Mouse (Mus musculus) hindbrain, postnatal 0 days (tissue): ENCODE measurements around the gene Hadh. TPM values are rescaled to one million over a fixed set of nuclear protein-coding genes. Genes with fewer than 3 reads are reported as not detected.

Source experiments
- ATAC-seq: fragments of 200-750 bp; cut with Nextera tagmentation; 2 replicates; pipeline ENCODE4 v1.8.0; 2017; ENCODE audit warnings: mild to moderate bottlenecking, moderate TSS enrichment, moderate library complexity
- DNase-seq: peaks from one replicate; pipeline ENCODE4 v3.0.0-alpha.2; 2015; ENCODE audit warnings: low spot score
- H3K27ac ChIP-seq: fragments of 300-500 bp; sonication (generic); 2 replicates; pipeline ENCODE4 v1.5.1; 2014; ENCODE audit warnings: mild to moderate bottlenecking
- H3K27me3 ChIP-seq: fragments of 300-500 bp; sonication (generic); 2 replicates; pipeline ENCODE4 v1.6.1; 2014; ENCODE audit warnings: low read length, mixed read lengths; ENCODE audit not compliant: insufficient read depth
- H3K36me3 ChIP-seq: fragments of 300-500 bp; sonication (generic); 2 replicates; pipeline ENCODE4 v1.6.1; 2014; ENCODE audit warnings: low read length, mixed read lengths; ENCODE audit not compliant: insufficient read depth
- H3K4me1 ChIP-seq: fragments of 300-500 bp; sonication (generic); 2 replicates; pipeline ENCODE4 v1.6.1; 2014; ENCODE audit warnings: antibody characterized with exemption, low read length, mixed read lengths; ENCODE audit not compliant: insufficient read depth
- H3K4me2 ChIP-seq: fragments of 300-500 bp; sonication (generic); 2 replicates; pipeline ENCODE4 v1.6.1; 2014; ENCODE audit warnings: low read depth, mild to moderate bottlenecking, low read length, moderate library complexity, mixed read lengths
- H3K4me3 ChIP-seq: fragments of 300-500 bp; sonication (generic); 2 replicates; pipeline ENCODE4 v1.5.1; 2014; ENCODE audit warnings: low read length
- H3K9ac ChIP-seq: fragments of 300-500 bp; sonication (generic); replicated peaks from 2 replicates; pipeline ENCODE4 v1.6.1; 2014; ENCODE audit warnings: mild to moderate bottlenecking, low read length, moderate library complexity, mixed read lengths
- H3K9me3 ChIP-seq: fragments of 300-500 bp; sonication (generic); 2 replicates; pipeline ENCODE4 v1.6.1; 2016; ENCODE audit warnings: low read length, mixed read lengths
- CTCF ChIP-seq: IDR thresholded peaks from 2 replicates; pipeline ENCODE4 v1.5.1; 2016; ENCODE audit warnings: antibody characterized with exemption, control low read depth, low read depth
- WGBS: fragments of 180-500 bp; shearing (Covaris S2); extraction: QIAGEN DNeasy Blood & Tissue Kit; methylation state at CpG from one replicate; pipeline ENCODE4 v1.1.7; 2014; 5-methylcytosine and 5-hydroxymethylcytosine counted together
- polyA plus RNA-seq: library from polyadenylated mRNA; unstranded; fragments of >200 nt; fragmentation: Nextera tagmentation; extraction: Ambion mirVana; gene quantifications from 2 replicates; pipeline ENCODE4 v1.2.1, GENCODE M21; 2015
- total RNA-seq: library from RNA; depleted of rRNA; stranded (reverse); fragments of >200 nt; gene quantifications from 2 replicates; pipeline ENCODE4 v1.2.3, GENCODE M21; 2014; rRNA removed

Gene Hadh
- total and polyA plus RNA-seq, 2 experiments from 2014 or later: 25.0 to 46.3 TPM

GRCm38 (mm10) chr3:131196050-131196449 lies 75.9 kb downstream of the Hadh start:
- Histone ChIP-seq H3K27ac (no peak overlapping the region), H3K9ac (no peak overlapping the region), H3K4me1 (no peaks in the 10 kb centered on the region), H3K4me3 (no peak overlapping the region), H3K36me3 (no peaks in the 10 kb centered on the region), H3K9me3 (no peaks in the 10 kb centered on the region), H3K4me2 (no peak overlapping the region), H3K27me3 (no peaks in the 10 kb centered on the region)
- no peak for DNase-seq
- 51% methylated on average over 10 of the region's 10 CpGs for whole genome bisulfite sequencing
- TF ChIP-seq CTCF: no peak
- no peak for ATAC-seq

- TF ChIP-seq CTCF: no peak
- H3K4me2 ChIP-seq: no peak overlapping the region
- H3K9ac ChIP-seq: no peak overlapping the region
- H3K4me1 ChIP-seq: no peaks in the 10 kb centered on the region
- no peak overlapping the region for H3K27ac ChIP-seq
- no peaks in the 10 kb centered on the region for H3K9me3 ChIP-seq
- WGBS: 70% methylated on average over 7 of the region's 7 CpGs
- DNase-seq: no peak
- 0 out of 2 replicates have a peak, but pooled peaks have one; percentile 32 for ATAC-seq
- H3K36me3 ChIP-seq: no peaks in the 10 kb centered on the region
- H3K27me3 ChIP-seq: no peaks in the 10 kb centered on the region
- H3K4me3 ChIP-seq: no peak overlapping the region
Measured at GRCm38 (mm10) chr3:131191454-131191853, 80.4 kb downstream of the Hadh start.

- TF ChIP-seq CTCF: no peak
- Histone ChIP-seq H3K27me3 (no peaks in the 10 kb centered on the region), H3K9me3 (no peaks in the 10 kb centered on the region), H3K36me3 (no peaks in the 10 kb centered on the region), H3K4me3 (no peak overlapping the region), H3K9ac (no peak overlapping the region), H3K4me1 (no peaks in the 10 kb centered on the region), H3K27ac (no peak overlapping the region), H3K4me2 (no peak overlapping the region)
- 85% methylated on average over 19 of the region's 19 CpGs for WGBS
- ATAC-seq (no peak), DNase-seq (no peak)
Measured at GRCm38 (mm10) chr3:131190671-131191367, 81.1 kb downstream of the Hadh start.

- no peak overlapping the region for H3K9ac ChIP-seq
- DNase-seq: no peak
- H3K27me3 ChIP-seq: no peaks in the 10 kb centered on the region
- no peaks in the 10 kb centered on the region for H3K9me3 ChIP-seq
- no peak overlapping the region for H3K27ac ChIP-seq
- no peaks in the 10 kb centered on the region for H3K36me3 ChIP-seq
- H3K4me1 ChIP-seq: no peaks in the 10 kb centered on the region
- no peak for ATAC-seq
- no peak for TF ChIP-seq CTCF
- no peak overlapping the region for H3K4me3 ChIP-seq
- H3K4me2 ChIP-seq: no peak overlapping the region
- WGBS: 65% methylated on average over 11 of the region's 11 CpGs
Measured at GRCm38 (mm10) chr3:131190239-131190638, 81.7 kb downstream of the Hadh start.

GRCm38 (mm10) chr3:131186193-131186592 lies 85.7 kb downstream of the Hadh start:
- no peak for DNase-seq
- Histone ChIP-seq H3K9me3 (no peaks in the 10 kb centered on the region), H3K4me3 (no peak overlapping the region), H3K4me2 (no peak overlapping the region), H3K36me3 (no peaks in the 10 kb centered on the region), H3K27ac (no peak overlapping the region), H3K27me3 (no peaks in the 10 kb centered on the region), H3K9ac (no peak overlapping the region), H3K4me1 (no peaks in the 10 kb centered on the region)
- 69% methylated on average over 5 of the region's 5 CpGs for WGBS
- ATAC-seq: no peak
- TF ChIP-seq CTCF: no peak

Other genes starting within 250 kb of the Hadh start
- gene Lef1, start 161.6 kb downstream of the Hadh start, total RNA-seq: 5.6 and 7.2 TPM in 2 replicates
- gene Lef1, start 161.6 kb downstream of the Hadh start, polyA plus RNA-seq: 6.4 and 7.2 TPM in 2 replicates
- gene Cyp2u1, start 31.1 kb upstream of the Hadh start, total RNA-seq: 16.7 and 24.5 TPM in 2 replicates
- gene Cyp2u1, start 31.1 kb upstream of the Hadh start, polyA plus RNA-seq: 13.7 and 14.5 TPM in 2 replicates
- 2.8 and 3.9 TPM in 2 replicates for gene Sgms2, start 219.3 kb upstream of the Hadh start, total RNA-seq
- gene Sgms2, start 219.3 kb upstream of the Hadh start, polyA plus RNA-seq: 3.8 and 4.2 TPM in 2 replicates